Mouse (Mus musculus) thymus, postnatal 14 days (tissue): Measurements from ENCODE around the gene Aloxe3.
A peak's percentile ranks its signal among the peaks of the same experiment; 100 is the strongest.

ENCODE experiments used
- DNase-seq: peaks from one replicate; pipeline ENCODE4 v3.0.0; 2021

Aloxe3 gene

DNA sequence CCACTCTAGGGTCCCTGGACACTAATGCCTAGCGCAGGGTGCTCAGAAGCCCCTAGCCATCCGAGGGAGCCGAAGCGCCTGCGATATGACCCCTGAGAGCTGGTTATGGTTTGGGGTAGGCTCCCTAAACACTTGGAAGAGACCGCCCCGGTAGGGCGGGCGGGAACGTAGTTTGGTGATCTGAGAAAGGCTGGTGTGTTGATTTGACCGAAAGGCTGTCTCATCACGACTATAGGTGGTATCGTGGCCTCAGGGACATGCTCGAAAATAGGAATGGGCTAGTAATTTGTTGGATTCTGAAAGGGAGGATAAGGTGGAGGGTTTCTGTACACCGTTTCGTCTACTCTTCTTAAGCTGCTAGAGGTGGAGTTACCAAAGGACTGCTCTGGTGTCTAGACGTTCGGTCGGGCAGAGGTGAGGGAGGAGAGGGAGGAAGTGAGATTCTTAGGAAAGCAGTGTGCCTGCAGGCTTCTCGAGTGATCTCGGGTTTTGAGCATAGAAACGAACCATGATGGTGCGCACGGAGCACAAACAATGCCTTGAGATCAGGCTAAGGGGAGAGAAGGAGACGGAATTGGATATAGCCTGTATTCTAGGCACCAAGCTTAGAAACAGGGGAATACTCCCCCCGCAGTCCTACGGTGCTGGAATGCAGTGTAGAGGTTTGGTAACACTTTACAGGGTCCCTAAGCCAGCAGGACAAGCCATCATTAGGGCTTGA is 30.0 kb upstream of the Aloxe3 start:
- DNase-seq: peak; percentile 49

- no peak for DNase-seq
These were observed 29.2 kb upstream of the Aloxe3 start for GRCm38 (mm10) chr11:69096360-69096986.

DNA sequence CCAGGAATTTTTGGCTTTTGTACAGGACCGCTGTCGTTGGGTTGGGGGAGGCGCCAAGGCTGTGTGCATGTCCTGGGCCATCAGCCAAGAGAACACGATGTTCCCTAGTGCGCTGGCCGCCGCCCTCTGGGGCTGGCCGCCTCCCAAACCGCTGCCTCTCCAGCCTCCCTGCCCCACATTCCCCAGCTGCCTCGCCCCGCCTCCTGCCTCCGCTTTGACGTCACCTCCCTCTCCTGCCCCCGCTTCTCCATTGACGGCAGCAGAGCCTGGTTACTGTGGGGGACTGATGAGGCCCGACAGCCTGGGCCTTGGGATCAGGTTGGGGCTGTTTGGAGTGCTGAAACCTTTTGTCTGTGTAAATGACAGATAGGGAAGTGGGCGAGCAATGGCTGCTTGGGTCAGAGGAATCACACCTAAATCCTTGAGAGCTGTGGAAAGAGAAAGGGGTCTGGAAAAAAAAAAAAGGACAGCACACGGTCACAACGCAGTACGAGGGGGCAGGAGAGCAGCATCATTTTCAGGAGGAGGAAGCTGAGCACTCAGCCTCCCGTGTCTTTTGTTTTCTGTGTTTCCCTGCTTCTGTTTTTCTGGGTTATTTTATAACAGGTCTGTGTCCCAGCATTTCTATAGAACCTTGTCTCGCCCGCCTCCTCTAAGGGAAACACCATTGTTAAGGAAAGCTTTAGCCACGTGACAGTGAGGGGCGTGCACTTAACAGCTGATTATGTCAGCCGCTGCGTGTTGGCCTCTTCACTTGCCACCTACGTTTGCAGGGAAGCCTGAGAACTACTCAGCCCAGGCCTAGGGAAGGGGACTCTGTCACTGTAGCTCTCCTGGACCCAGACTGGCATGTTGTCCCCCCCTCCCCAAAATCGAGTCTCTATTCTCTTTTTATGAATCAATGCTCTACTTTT is 28.5 kb upstream of the Aloxe3 start:
- peak; percentile 93 for DNase-seq

DNA sequence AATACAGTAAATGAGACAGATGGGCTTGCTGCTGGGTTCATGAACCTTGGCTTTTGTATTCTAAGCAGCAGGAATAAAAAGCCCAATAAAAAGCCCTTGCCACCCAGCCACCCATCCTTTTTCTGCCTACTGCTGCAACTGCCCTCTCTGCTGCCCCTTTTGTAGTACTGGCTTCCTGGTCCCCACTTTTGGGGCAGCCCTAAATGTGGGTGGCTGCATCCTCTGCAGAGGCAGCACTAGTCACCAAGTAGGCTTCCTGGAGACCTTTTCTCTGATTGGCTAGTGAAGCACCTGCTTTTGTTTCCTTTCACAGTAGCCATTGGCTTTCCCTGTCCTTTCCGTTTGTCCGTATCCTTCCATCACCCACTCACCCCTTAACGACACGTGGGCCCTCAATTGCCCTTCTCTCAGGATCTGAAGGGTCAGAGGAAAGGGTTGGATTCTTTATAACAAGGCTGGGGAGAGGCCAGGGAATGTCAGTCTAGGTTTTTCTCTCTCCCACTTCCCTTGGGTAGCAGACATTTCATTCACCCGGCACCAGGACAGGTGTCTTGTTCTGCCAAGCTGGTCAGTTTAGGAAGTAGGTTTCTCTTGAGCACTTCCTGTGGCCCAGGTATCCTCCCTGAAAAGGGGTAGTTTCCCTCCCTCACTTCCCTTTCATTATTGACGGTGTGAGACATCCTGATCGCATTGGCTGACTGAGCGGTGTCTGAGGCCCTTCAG is 27.5 kb upstream of the Aloxe3 start:
- DNase-seq: peak; percentile 53

DNA sequence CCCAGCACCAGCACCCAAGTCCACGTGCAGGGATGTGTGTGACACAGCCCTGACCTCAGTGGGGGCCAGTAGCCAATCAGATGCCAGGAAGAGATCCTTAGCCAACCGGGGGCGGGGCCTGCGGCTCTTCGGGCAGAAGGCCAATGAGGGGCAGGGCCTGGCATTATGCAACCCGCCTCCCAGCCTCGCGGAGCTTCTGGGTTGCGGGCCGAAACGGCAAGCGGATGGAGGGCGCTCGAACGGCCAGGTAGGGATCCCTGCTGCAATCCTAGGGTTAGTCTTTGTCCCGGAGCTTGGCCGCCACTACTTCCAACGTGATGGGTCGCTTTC is 27.0 kb upstream of the Aloxe3 start:
- DNase-seq: peak; percentile 90

DNA sequence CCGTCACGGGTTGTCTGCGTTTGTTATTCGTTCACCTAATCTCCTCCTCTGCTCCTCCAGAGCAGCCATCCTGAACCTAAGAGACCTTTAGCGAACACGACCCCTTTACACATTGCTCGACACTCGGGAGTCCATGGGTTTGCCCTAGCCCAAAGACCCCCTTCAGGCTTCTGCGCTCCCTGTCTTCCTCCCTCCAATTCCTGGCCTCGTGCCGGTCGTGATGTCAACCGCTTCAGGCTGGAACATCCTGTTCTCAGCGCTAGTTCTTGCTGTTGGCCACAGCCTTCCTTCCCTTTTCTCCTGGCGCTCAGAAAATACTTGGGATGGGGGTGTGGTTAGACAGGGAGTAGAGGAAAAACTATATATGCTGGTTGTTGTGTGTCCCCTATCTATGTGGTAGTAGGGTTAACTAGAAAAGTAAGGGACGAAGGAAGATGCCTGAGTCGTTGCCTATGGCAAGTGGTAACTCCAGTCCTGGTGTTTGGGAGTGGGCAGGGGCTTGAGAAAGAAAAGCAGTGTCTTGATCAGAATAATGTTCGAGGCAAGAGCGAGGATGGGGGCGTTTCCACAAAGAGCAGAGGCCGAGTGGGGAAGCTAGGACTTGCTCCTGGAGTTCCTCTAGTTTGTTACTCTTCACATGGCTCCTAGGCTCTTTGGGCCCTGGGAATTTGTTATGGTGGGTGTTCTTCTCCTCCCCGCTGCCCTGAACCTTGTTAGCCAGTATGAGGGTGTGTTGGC is 26.4 kb upstream of the Aloxe3 start:
- no peak for DNase-seq

GRCm38 (mm10) chr11:69099915-69100345 is 25.8 kb upstream of the Aloxe3 start:
- DNase-seq: peak; percentile 93

DNA sequence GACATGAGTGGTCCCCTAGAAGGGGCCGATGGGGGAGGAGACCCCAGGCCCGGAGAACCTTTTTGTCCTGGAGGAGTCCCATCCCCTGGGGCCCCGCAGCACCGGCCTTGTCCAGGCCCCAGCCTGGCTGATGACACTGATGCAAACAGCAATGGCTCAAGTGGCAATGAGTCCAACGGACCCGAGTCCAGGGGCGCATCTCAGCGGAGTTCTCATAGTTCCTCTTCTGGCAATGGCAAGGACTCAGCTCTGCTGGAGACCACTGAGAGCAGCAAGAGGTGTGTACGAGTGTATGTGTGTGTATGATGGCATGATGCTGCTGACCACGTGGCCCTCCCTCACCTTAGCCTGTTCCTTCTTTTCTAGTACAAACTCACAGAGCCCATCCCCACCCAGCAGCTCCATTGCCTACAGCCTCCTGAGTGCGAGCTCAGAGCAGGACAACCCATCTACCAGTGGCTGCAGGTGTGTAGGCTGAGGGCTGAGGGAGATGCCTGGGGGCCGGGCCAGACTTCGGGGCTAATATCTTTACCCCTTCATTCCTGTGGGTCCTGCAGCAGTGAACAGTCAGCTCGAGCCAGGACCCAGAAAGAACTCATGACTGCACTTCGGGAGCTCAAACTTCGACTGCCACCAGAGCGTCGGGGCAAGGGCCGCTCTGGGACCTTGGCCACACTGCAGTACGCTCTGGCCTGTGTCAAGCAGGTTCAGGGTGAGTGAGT is 24.9 kb upstream of the Aloxe3 start:
- no peak for DNase-seq

DNA sequence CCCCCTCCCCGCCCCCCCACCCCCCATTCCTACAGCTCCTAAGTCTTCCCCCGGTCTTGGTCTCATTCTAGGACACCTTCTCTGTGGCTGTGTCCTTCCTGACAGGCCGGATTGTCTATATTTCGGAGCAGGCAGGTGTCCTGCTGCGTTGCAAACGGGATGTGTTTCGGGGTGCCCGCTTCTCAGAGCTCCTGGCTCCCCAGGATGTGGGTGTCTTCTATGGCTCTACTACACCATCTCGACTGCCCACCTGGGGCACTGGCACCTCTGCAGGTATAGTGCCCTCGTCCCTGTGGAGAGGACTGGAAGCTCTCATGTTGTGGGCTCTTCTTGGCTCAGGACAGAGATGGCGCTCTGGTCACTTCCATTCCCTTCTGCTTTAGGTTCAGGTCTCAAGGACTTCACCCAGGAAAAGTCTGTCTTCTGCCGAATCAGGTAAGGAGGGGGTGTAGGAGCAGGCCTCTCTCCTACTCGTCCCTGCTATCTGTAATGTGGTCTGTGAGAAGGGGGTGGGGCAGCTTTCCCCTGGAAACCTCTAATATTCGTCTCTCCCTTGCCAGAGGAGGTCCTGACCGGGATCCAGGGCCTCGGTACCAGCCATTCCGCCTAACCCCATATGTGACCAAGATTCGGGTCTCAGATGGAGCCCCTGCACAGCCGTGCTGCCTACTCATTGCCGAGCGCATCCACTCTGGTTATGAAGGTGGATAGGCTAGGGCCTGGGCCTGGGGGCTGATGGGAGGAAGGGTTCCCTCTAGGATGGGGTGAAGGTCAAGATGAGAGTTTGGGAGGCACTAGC is 23.9 kb upstream of the Aloxe3 start:
- no peak for DNase-seq

DNA sequence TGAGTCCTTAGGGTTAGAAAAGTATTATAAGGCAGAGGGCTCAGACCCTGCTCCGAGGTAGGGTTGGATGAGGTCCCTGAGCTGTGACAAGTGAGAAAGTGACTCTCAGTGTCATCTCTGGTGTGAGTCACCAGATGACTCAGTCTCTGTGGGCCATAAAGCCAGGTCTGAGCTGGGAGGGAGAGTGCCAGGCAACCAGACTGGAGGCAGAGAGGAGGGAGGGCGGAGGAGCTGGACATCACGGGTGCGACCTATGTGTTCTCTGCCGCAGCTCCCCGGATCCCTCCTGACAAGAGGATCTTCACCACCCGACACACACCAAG is 23.3 kb upstream of the Aloxe3 start:
- DNase-seq: no peak

- no peak for DNase-seq
These were observed 22.6 kb upstream of the Aloxe3 start for GRCm38 (mm10) chr11:69103121-69103520.

DNA sequence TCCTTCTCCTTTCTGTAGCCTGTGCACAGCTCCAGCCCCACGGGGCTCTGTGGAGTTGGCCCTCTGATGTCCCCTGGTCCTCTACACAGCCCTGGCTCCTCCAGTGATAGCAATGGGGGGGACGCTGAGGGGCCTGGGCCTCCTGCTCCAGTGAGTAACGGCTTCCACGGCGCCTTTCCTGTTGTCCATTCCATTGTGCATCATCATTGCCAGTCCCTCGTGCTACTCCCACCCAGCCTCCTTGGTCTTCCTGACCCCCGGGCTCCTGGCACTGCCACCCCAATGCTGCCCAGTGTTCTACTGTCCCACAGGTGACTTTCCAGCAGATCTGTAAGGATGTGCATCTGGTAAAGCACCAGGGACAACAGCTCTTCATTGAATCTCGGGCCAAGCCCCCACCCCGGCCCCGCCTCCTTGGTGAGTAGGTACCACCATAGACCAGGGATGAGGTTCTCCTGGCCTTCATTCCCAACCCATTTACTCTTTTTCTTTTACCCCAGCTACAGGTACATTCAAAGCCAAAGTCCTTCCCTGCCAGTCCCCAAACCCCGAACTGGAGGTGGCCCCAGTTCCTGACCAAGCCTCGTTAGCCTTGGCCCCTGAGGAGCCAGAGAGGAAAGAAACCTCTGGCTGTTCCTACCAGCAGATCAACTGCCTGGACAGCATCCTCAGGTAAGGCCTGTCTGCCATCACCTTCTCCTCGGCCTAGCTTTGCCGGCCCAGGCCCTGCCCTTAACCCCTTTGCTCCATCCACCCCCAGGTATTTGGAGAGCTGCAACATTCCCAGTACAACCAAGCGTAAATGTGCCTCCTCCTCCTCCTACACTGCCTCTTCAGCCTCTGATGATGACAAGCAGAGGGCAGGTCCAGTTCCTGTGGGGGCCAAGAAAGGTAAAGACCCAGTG is 21.9 kb upstream of the Aloxe3 start:
- DNase-seq: no peak

DNA sequence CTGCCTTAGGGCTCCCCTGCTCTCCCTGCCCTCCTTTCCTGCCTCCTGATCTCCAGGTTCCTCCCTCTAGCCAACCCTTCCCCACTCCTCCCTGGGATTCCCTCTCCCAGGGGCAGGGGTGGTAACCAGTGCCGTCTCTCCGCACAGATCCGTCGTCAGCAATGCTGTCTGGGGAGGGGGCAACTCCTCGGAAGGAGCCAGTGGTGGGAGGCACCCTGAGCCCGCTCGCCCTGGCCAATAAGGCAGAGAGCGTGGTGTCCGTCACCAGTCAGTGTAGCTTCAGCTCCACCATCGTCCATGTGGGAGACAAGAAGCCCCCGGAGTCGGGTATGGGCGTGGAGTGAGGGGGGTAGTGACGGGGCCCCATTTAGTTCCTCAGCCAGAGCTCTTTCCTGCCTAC is 21.2 kb upstream of the Aloxe3 start:
- DNase-seq: no peak

- DNase-seq: no peak
These were observed 20.5 kb upstream of the Aloxe3 start for GRCm38 (mm10) chr11:69105227-69105626.

DNA sequence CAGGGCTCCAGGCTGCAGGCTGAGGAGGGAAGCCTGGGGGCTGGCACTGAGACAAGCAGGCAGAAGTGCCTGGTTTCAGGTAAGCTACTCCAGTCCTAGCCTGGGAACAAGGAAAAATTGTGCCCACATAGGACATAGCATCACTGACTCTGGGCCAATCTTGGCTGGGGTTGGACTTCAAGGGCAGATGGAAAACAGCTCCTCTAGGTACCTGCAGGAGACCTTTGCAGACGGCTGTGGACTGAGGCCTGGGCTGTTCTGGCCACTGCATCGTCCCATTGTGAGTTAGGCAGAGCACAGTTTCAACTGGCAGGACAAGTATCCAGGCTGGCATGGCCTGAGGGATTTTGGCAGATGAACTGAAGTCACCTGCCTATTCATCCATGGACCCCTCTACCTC is 19.9 kb upstream of the Aloxe3 start:
- no peak for DNase-seq

- no peak for DNase-seq
These were observed 19.4 kb upstream of the Aloxe3 start for GRCm38 (mm10) chr11:69106299-69106698.

DNA sequence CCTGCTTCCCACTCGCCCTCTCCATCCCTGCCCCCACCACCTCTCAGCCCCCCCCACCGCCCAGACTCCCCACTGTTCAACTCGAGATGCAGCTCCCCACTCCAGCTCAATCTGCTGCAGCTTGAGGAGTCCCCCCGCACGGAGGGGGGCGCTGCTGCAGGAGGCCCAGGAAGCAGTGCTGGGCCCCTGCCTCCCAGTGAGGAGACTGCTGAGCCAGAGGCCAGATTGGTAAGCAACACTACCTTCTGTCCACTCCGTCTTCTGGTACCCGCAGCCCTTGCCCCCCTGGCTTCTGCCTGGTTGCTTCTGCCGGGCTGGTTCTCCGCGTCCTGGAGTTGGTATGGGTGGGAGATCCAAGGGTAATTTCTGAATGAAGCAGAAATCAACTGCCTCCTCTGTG is 18.9 kb upstream of the Aloxe3 start:
- no peak for DNase-seq

DNA sequence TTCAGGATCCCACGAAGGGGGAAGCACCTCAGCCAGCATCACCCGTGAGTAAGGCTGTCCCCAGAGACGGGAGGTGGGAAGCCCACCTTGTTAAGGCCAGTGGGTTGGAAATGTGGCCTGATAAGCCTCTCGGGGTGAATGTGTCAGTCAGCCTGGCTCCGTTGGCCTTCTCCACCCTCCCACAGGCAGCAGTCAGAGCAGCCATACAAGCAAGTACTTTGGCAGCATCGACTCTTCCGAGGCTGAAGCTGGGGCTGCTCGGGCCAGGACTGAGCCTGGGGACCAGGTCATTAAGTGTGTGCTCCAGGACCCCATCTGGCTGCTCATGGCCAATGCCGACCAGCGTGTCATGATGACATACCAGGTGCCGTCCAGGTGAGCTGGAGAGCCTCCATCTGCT is 18.0 kb upstream of the Aloxe3 start:
- no peak for DNase-seq

DNA sequence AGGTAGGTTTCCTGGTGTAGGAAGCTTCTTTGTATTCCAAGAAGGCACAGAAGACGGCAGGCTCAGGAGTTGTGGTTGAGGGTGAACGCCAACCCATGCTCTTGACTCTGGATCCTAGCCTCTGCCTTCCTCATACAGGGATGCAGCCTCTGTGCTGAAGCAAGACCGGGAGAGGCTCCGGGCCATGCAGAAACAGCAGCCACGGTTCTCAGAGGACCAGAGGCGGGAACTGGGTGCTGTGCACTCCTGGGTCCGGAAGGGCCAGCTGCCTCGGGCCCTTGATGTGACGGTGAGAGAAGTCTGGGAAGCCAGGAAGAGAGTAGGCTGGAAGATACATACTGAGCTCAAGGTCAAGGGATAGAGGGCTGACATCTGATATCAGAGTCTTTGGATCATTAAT is 17.5 kb upstream of the Aloxe3 start:
- DNase-seq: no peak
